Mouse (Mus musculus) hindlimb bud, embryonic 11.5 days (tissue): ENCODE measurements around the gene Gtf3c5.

Source experiments
- DNase-seq: peaks from one replicate; pipeline ENCODE4 v3.0.0-alpha.2; 2012; ENCODE audit warnings: low read depth, low spot score; ENCODE audit errors: extremely low spot score

Gene Gtf3c5

DNA sequence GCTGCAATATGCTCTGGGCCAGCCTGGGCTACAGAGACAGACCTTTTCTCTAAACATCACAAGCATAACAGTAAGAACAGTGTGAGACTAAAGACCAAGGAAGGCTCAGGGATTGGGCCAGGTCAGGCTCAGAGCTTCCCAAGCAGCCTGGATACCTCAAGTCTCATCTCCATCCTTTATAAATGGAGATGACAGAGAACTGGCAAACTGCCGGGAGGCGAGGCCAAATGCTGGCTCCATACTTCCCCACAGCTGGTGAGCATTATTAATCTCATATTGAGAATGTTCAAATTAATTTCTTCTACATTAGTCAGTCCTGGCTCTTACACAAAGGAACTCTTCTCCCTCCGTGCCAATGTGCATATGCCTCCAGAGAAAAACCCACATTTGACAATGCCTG, 6.7 kb downstream of the Gtf3c5 start:
- no peak for DNase-seq

DNA sequence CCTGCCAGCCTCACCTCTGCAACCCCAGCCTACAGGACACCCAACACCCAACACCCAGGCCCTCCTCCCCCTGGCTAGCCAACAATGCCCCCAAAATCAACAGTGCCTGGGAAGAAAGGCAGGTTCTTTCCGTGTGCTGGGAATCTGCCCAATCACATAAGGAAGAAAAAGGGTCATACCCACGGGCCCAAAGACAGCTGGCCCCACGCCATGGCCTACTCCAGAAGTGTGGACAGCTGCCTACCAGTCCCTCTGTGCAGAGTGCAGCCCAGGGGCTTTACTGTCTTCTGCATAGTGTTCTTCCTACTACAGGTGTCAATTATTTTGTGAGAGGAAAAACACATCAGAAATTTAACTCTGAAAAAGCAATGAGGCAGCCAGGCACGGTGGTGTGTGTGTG, 8.2 kb downstream of the Gtf3c5 start:
- DNase-seq = no peak

DNA sequence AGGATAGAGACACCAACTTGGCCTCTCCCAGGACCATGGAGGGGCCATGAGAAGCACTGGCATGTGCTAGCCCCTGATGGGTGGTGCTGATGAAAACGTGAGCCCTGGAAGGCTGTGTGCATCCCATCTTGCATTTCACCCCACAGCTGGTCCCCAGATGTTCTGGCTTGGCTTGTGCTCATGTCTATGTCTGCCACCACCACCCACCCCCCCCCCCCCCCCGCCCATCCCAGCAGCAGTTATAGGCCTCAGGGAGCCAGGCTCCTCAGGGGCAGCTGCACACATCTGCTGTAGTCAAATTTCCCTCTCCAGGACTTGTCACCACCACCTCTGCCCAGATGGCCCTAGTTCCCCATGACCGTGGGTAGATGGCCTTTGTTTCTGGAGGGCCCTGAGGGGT, 13.6 kb downstream of the Gtf3c5 start:
- peak; percentile 14 for DNase-seq

DNA sequence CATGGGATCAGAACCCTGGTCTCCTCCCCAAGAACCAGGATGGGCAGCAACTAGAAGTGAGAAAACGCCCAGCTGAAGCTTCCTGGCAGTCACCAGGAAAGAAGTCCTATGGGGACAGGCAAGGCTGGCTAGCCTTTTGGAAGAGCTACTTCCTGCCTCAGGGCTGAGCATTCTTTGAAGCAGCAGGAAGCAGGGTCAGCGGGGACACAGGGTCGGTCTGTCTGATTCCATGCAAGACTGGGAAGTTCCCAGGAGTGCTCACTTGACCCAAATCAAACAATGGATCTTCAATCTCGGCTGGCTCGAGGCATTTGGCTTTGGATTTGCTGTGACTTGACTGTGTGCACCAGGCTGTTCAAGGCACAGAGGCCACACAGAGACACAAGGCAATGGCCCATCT, 17.0 kb downstream of the Gtf3c5 start:
- no peak for DNase-seq

DNA sequence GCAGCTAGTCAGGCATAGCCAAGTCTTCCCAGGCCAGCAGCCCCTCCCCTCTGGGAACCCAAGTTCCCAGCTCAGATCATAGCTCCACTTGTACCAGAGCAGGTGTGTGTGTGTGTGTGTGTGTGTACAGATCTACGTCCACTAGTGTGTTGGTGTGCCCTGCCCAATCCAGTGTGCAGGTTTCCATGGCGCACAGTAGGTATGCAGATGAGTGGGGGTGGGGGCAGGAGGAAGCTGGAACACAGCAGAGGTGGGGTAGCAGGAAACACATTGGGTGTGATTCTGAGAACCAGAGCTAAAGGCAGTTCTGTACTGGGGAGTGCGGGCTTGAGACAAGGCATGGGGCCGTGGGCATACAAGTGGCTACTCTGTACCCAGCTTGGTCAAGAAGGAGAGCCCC, 19.2 kb downstream of the Gtf3c5 start:
- no peak for DNase-seq

DNA sequence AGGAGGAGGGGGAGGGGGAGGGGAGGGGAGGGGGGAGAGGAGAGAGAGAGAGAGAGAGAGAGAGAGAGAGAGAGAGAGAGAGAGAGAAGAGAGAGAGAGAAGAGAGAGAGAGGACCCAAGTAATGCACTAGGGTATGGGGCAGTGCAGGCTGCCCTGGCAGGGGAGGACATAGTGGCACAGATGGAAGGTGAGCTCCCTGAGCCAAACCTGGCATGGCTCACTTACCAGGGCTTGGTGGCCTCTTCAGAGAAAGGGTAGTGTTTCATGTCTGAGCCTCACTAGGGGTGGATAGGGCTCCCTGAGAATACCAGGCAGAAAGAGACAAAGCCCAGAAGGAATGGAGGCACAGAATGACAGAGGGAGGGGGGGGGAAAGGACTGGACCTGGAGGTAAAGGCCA, 19.7 kb downstream of the Gtf3c5 start:
- DNase-seq = no peak

DNA sequence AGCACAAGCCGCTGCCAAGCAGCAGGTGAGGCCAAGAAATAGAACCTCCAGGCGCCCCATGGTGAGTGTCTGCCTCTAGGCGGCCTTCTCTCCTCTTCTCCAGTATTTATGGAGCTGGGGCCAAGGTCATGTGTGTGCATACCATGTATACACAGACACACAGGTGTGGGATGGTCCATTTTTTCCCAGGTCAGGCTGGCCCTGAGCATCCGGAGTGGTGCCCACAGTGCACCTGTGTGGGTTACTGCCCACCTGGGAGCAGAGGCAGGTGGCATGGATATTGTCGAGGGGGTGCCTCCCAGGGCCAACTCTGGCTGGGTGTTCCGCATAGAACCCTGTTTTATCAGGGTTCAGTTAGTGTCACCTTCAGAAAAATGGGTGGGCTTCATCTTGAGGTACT, 20.2 kb downstream of the Gtf3c5 start, which contains the start of gene Cel:
Gene Cel (minus strand): TSS at position 101 of the 400 bp plus-strand sequence.
- no peak for DNase-seq

DNA sequence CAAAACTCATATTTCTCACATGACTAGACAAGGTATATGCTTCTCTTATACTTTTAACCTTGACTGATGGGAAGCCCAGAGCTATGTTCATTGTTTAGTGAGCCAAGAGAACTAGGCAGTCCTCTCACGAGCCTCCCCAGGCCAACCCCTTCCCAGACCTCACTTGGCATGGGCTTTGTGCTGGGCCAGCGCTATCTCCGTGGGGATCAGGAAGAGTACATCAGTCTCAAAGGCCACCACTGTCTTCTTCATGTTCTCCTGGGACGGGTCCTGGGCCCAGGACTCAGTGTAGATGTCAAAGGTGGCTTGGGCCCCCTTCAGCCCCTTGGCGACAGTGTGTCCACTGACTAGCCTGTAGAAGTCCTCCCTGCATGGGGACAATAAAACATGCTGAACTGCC, 26.1 kb downstream of the Gtf3c5 start:
- DNase-seq = no peak

DNA sequence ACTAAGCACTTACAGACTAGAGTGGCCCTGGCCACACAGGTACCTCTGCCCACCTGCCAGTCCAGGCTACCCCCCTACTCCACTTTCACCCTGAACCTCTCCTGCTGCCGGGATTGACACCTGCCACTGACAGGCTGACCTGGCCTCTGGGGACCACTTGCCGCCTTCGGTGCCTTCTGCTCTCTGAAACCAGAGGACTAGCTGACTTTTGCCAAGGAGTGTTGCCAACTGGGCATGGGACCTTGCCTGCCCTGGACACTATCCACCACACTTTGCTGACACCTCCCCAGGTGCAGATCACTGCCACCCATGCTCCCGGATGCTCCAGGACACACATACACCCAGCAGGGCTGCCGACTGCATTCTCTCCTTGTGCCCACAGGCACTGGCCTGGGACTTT, 31.2 kb downstream of the Gtf3c5 start:
- DNase-seq = no peak

DNA sequence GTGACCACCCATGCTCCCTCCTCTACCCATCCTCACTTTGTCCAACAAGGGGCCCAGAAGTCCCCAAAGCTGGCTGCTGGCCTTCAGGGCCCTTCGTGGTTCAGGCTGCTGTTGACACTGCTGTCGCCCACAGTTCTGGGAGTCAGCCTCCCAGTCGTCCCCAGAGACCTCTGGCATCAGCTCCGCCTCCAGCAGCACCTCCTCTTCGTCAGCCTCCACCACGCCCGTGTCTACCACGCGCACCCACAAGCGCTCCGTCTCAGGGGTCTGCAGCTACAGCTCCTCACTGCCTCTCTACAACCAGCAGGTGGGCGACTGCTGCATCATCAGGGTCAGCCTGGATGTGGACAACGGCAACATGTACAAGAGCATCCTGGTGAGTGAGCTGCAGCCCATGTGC, 34.4 kb downstream of the Gtf3c5 start:
- no peak for DNase-seq

DNA sequence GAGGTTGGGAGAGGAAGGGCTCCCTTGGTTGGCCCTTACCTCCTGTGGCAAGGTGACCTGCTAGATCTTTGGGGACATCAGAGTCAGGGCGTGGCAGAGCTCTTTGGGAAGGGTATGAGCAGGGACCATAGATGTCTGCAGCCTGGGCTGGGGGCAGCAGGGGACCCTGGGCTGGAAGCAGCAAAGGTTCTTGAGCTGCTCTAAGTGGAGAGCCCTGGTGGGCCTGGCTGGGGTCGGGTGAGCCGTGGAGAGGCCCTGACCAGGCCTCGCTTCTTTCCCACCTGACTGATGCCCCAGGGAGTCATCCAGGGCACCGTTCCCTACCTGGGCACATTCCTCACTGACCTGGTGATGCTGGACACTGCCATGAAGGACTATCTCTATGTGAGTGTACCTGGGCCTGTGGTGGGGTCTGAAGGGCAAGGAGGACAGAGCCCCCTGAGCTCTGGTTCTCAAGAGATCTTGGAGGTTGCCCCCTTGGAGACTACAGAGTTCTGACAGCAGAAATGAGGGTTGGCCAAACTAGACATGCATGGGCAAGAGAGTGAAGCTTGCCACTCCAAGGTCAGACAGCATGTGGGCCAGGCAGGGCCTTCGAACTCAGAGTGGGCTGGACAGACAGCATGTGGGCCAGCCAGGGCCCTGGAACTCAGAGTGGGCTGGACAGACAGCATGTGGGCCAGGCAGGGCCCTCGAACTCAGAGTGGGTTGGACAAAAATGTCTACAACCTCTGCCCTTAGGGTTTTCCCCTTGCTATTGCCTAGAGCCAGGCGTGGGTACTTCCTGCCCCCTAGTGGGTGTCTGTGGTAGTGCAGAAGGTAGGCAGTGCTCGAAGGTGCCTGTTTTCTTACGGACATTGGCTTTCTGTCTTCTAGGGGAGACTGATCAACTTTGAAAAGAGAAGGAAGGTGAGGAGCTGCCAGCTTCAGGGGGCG, 36.0 kb downstream of the Gtf3c5 start:
- DNase-seq = no peak

DNA sequence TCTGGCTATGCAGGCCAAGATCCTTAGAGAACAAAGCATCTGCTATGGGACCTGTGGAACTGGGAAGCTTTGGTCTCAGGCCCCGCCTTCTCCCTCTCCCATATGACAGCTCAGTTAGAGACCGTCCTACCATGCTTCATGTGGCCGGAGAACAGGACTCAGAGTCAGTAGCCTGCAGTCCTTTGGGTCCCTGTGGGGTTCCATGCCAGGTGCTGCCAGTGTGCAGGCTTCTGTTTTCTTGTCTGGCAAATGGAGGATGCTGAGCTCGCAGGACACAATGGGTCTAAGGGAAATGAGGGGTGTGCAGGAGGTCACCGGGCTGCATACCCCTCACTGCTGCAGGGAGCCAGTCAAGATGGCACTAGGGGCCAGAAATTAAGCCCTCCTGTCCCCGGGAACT, 37.0 kb downstream of the Gtf3c5 start:
- DNase-seq = no peak

DNA sequence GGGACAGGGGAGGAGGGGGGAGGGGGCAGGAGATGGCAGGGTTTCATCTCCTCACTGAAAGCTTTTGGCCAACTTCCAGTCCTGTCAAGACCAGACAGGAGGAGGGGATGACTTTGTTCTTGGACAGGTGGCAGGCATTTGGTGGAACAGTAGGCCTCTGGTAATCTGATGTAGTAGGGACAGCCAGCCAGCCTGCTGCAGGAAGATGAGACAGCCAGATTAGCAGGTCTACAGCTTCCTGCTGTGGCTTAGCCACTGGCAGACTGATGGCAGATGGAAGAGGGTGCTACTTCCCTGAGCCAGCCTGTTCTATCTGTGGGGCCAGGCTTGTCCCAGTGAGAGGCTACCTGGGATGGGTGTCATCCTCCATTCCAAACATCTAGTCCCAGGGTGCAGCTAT, 37.6 kb downstream of the Gtf3c5 start:
- no peak for DNase-seq

DNA sequence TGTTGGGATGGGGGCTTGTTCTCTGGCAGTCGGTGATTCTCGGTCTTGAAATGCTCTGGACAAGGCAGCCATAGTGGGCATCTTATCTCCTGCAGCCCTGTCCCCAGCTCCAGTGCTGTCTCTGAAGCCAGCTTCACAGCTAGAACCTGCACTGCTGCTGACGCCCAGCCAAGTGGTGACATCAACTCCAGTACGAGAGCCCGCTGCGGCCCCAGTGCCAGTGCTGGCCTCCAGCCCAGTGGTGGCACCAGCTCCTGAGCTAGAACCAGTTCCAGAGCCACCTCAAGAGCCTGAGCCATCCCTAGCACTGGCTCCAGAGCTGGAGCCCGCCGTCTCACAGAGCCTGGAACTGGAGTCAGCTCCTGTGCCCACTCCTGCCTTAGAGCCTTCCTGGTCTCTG, 39.7 kb downstream of the Gtf3c5 start:
- DNase-seq = no peak

DNA sequence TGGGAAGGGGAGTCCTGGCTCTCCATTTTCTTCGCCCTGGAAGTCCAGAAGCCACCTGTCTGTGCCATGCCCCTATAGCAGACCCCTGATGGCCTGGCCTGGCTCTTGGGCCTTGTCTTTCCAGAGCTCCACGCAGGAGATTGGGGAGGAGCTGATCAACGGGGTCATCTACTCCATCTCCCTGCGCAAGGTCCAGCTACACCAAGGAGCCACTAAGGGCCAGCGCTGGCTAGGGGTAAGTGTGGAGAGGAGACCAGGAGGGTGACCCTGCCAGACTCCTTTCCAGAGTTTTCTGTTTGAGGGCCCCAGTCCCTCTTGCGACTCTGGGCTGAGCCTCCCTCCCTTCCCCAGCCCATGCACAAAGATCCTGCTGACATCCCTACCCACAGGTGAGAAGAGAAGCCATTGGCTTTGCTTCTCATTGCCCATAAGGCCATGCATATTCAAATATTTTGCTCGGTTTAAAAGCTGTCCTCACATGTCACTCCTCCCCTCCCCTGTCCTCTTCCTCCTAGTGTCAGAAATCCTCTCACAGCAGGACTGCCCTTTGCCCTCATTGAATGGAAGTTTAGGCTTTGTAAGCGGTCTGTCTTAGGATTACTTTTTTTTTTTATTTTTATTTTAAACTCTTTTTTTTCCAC, 42.8 kb downstream of the Gtf3c5 start:
- DNase-seq = no peak

DNA sequence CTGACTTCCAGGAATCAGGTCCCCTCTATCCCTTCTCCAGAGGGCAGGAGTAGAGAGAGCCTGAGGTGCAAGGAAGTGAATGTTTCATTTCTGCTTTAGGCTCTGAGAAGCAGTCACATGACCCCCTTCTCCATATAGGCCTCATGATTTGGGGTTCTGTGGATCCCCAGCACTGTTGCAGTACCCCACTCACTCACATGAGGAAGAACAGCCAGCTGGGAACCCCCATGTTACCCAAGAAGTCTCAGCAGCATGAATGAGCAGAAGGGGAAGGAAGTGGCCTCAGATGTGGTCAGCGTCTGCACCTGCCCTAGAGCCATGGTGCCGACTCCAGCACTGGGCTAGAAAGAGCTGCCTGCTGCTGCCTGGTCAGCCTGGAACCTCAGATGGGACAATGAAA, 43.6 kb downstream of the Gtf3c5 start:
- no peak for DNase-seq

DNA sequence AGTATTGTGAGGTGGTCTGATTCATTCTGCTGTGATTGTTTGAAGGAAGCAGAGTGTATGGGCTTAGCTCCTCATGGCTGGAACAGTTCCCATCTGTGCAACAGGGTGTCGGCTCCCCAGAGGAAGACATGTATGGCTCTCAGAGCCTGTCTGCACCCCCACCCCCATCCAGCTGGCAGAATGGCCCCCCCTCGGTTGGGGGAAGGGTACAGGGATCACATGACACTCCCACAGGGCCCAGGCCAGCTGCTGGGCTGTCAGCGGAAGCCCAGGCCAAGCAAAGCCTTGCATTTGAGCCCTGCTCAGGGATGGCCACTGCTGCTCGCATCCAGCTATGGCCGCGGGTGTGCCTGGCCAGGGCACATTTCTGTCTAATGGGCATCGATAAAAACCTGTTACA, 44.3 kb downstream of the Gtf3c5 start:
- no peak for DNase-seq

DNA sequence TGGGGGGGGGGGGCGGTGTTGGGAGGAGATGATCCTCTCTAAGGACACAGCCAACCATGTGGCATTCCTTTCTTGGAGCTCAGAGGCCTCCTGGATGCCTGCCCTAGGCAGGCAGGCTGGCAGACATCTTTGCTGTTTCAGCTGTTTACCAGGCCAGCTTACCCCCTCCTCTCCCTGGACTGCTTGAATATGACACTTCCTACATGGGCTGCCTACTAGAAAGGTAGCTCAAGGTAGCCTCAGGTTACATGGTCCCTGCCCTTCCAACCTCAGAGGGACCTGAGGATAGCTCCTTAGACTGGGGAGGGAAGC, 44.8 kb downstream of the Gtf3c5 start:
- no peak for DNase-seq

DNA sequence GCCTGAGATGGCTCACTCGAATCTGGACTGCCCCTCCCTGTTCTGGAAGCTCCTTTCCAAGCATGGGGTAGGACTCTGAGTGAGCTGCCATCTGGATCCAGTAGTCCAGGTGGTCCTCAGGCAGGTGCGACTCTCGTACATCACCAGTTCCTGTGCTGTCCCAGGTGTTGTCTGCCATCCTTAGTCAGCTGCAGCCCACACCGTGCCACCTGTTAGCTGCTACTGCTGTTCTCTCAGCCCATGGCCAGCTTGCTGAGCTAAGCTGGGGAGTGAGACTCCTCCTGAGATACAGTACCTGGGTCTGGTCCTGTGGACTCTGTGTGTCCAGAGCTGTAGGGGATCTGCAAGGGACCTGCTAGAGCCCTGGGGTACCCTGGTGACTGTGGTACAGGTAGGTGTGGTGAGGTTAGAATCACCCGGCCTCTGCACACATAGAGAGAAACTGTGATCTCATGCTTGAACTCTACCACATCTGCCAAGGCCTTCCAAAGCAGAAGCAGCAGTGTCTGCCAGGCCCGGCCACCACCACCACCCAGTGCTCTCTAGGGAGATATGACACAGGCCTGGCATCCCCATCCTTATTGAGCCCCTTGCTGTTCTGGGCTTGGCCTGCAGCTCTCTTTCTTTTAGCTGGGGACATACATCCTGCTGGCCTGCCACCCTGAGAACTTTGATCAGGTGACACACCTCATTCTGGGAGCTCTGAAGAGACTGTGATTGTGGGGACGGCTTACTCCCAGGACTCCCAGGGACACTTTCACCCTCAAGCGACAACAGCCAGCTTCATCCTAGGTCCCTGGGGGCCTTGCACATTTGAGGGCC, 45.3 kb downstream of the Gtf3c5 start:
- DNase-seq = no peak

DNA sequence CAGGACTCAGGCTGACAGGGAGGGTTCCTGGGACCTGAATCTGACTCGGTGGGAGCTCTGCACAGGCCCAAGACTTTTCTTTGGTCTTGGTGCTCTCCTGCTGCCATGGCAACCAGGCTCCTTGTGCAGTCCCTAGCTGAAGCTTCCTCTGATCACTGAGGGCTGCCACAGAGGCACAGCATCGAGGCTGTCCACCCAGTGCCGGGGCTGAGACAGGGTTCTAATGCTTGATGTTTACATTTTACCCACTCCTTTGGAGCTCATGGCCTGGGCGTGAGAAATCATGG, 46.0 kb downstream of the Gtf3c5 start:
- DNase-seq = no peak

DNA sequence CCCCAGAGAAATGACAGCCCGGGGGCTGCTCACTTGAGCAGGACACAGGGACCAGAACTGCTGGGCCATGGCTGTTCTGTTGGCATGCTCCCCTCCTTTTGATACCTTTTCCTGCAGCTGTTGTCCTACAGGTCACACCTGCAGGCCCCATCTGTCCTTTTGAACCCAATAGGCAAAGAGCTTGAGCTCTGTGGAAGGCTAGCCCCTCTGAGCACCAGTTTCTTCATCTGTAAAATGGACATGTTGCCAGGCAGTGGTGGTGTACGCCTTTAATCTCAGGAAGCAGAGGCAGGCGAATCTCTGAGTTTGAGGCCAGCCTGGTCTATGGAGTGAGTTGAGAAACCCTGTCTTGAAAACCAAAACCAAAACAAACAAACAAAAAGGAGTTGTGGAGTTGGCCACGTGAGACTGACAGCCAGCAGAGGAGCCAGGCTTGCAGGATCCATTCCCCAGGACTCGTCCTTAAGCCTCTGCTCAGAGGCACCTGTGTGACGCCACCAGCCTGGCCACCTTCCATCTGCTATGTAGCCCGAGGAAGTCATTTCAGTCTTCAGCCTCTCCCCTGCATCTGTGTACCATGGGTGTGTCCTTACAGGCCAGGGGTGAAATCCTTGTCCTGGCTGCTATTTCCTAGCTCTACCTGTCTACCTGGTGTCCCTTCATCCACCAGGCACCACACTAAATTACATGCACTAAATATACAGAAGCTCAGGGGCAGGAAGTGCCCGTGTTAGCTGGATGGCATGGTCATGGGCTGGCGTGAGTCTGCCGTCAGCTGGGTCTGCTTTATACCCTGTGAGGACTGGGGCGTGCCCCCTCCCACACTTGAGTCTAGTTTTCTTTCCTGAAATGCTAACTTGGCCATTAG, 46.6 kb downstream of the Gtf3c5 start:
- DNase-seq = no peak
